8 mouse cellular contexts compared by ENCODE assay signal in the genomic region with DNA sequence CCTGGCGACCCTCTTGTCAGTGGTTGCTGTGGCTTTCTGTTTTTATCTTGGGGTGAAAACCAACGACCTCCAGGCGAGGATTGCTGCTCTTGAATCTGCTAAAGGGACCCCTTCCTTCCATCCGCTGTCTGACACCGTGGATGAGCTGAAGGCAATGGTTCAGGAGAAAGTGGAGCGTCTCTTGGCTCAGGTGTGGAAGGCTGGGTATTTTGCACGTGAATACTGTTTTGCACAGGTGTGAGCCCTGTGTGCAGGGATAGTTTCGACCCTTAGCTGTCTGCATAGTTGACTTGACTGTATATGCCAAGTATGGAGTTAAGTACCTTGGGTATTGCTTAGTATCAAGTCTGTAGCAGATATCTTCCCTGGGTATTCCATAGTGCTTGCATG. TPM values are rescaled to one million over a fixed set of nuclear protein-coding genes. Genes with fewer than 3 reads are reported as not detected.
DNase-seq lines count a peak whose midpoint lies in the region; ATAC-seq and TF ChIP-seq lines count a peak whose summit lies in the region.

No protein-coding gene starts in this region.

- H3K4me1 ChIP-seq in kidney, embryonic 15.5 days: peaks cover 14% of the 10 kb centered on the region
- peaks cover 14% of the 10 kb centered on the region for H3K4me1 ChIP-seq in embryonic facial prominence, embryonic 13.5 days
- H3K4me1 ChIP-seq in hindbrain, postnatal 0 days (ENCODE audit: insufficient read depth, low read length): no peaks in the 10 kb centered on the region
- peaks cover 4% of the 10 kb centered on the region for H3K4me1 ChIP-seq in midbrain, embryonic 16.5 days (ENCODE audit: control insufficient read depth, insufficient read depth, low read length)

- H3K27me3 ChIP-seq in kidney, embryonic 15.5 days: peaks cover 28% of the 10 kb centered on the region
- H3K27me3 ChIP-seq in embryonic facial prominence, embryonic 13.5 days: peaks cover 15% of the 10 kb centered on the region
- no peaks in the 10 kb centered on the region for H3K27me3 ChIP-seq in hindbrain, postnatal 0 days (ENCODE audit: insufficient read depth, low read length)
- no peaks in the 10 kb centered on the region for H3K27me3 ChIP-seq in midbrain, embryonic 16.5 days (ENCODE audit: control insufficient read depth, insufficient read depth, low read depth, low read length)

- DNase-seq in kidney, postnatal 36 days: no peak
- DNase-seq in hindbrain, postnatal 0 days (ENCODE audit: low spot score): no peak
- DNase-seq in adipocyte (ENCODE audit: low spot score): no peak
- DNase-seq in layer of hippocampus, adult 18-20 months (ENCODE audit: low spot score in 2 of 2): no peak
- no peak for DNase-seq in right cerebral cortex, postnatal 14 days

- H3K4me2 ChIP-seq in kidney, embryonic 15.5 days: peak overlapping the region; percentile 100
- H3K4me2 ChIP-seq in embryonic facial prominence, embryonic 13.5 days: peak overlapping the region; percentile 98
- peak overlapping the region; percentile 78 for H3K4me2 ChIP-seq in hindbrain, postnatal 0 days (ENCODE audit: low read depth, low read length)
- peak overlapping the region; percentile 98 for H3K4me2 ChIP-seq in midbrain, embryonic 16.5 days (ENCODE audit: low read length)

- H3K9me3 ChIP-seq in kidney, embryonic 15.5 days (replicated peaks): no peaks in the 10 kb centered on the region
- no peaks in the 10 kb centered on the region for H3K9me3 ChIP-seq in embryonic facial prominence, embryonic 13.5 days
- no peaks in the 10 kb centered on the region for H3K9me3 ChIP-seq in hindbrain, postnatal 0 days (ENCODE audit: low read length)
- H3K9me3 ChIP-seq in midbrain, embryonic 16.5 days (replicated peaks; ENCODE audit: control insufficient read depth, low read length, poor library complexity, severe bottlenecking): no peaks in the 10 kb centered on the region

- ATAC-seq in kidney, embryonic 15.5 days (replicated peaks; ENCODE audit: low FRiP score): no peak
- ATAC-seq in embryonic facial prominence, embryonic 13.5 days (ENCODE audit: insufficient number of reproducible peaks, insufficient read depth, low FRiP score, low TSS enrichment, low read depth): no peak
- no peak for ATAC-seq in hindbrain, postnatal 0 days
- no peak for ATAC-seq in midbrain, embryonic 16.5 days

- H3K4me3 ChIP-seq in kidney, embryonic 15.5 days (replicated peaks): peak overlapping the region; percentile 64
- H3K4me3 ChIP-seq in embryonic facial prominence, embryonic 13.5 days: peak overlapping the region; percentile 68
- H3K4me3 ChIP-seq in hindbrain, postnatal 0 days (ENCODE audit: low read length): peak overlapping the region; percentile 43
- peak overlapping the region; percentile 65 for H3K4me3 ChIP-seq in midbrain, embryonic 16.5 days (ENCODE audit: low read depth, low read length)

- 21% methylated on average over 8 of the region's 8 CpGs for WGBS in kidney, embryonic 15.5 days
- 15% methylated on average over 8 of the region's 8 CpGs for WGBS in embryonic facial prominence, embryonic 13.5 days
- WGBS in hindbrain, postnatal 0 days: 21% methylated on average over 8 of the region's 8 CpGs
- 25% methylated on average over 8 of the region's 8 CpGs for WGBS in midbrain, embryonic 16.5 days

- H3K9ac ChIP-seq in kidney, embryonic 15.5 days: peak overlapping the region; percentile 54; the same call in 1 of the 2 replicates
- peak overlapping the region; percentile 73 for H3K9ac ChIP-seq in embryonic facial prominence, embryonic 13.5 days
- H3K9ac ChIP-seq in hindbrain, postnatal 0 days (replicated peaks; ENCODE audit: low read length): peak overlapping the region; percentile 55; the same call in 1 of the 2 replicates
- peak overlapping the region; percentile 65; the same call in 1 of the 2 replicates for H3K9ac ChIP-seq in midbrain, embryonic 16.5 days (ENCODE audit: low read depth, low read length)

- H3K27ac ChIP-seq in kidney, embryonic 15.5 days: no peak overlapping the region
- H3K27ac ChIP-seq in embryonic facial prominence, embryonic 13.5 days: no peak overlapping the region
- H3K27ac ChIP-seq in hindbrain, postnatal 0 days: no peak overlapping the region
- H3K27ac ChIP-seq in midbrain, embryonic 16.5 days (ENCODE audit: low read length): no peak overlapping the region

- H3K36me3 ChIP-seq in kidney, embryonic 15.5 days: no peaks in the 10 kb centered on the region
- no peaks in the 10 kb centered on the region for H3K36me3 ChIP-seq in embryonic facial prominence, embryonic 13.5 days
- no peaks in the 10 kb centered on the region for H3K36me3 ChIP-seq in hindbrain, postnatal 0 days (ENCODE audit: insufficient read depth, low read length)
- no peaks in the 10 kb centered on the region for H3K36me3 ChIP-seq in midbrain, embryonic 16.5 days (ENCODE audit: control insufficient read depth, insufficient read depth, low read length)

- TF ChIP-seq CTCF in hindbrain, postnatal 0 days (IDR thresholded peaks at IDR 0.05; ENCODE audit: low read depth): no peak

RNA-seq across cellular contexts. Expression of gene Col25a1, which starts 50.3 kb away (rescaled TPM):
- 4.1 and 5.4 TPM in 2 replicates for polyA plus RNA-seq in kidney, embryonic 15.5 days (2015; fragmentation: Nextera tagmentation; extraction: Ambion mirVana)
- 13.5 and 14.8 TPM in 2 replicates for polyA plus RNA-seq in embryonic facial prominence, embryonic 13.5 days (2015; fragmentation: Nextera tagmentation; extraction: Ambion mirVana)
- 15.7 and 17.8 TPM in 2 replicates for total RNA-seq in hindbrain, postnatal 0 days (2014; rRNA removed)
- polyA plus RNA-seq in hindbrain, postnatal 0 days (2015; fragmentation: Nextera tagmentation; extraction: Ambion mirVana): 3.9 and 4.2 TPM in 2 replicates
- 13.9 and 15.1 TPM in 2 replicates for polyA plus RNA-seq in midbrain, embryonic 16.5 days (2015; fragmentation: Nextera tagmentation; extraction: Ambion mirVana)
- total RNA-seq in layer of hippocampus, adult 18-20 months (2021): 10 to 100 TPM; 70.7 to 71.0 TPM
